Mouse (Mus musculus) embryonic fibroblast, embryonic 13.5 days (primary cell): ENCODE data around the gene Atp2a2. TPM values are rescaled to one million over a fixed set of nuclear protein-coding genes. Genes with fewer than 3 reads are reported as not detected.
"Not testable (repeated sequence)": the region's sequence is repeated elsewhere in the genome, so short reads cannot be mapped to it uniquely, and the experiment has no call there.

Experiments
- H3K27ac ChIP-seq: 2 replicates; pipeline ENCODE4 v1.5.1; 2012; ENCODE audit warnings: low read length, control low read depth, inconsistent platforms; ENCODE audit not compliant: insufficient read depth
- H3K4me1 ChIP-seq: 2 replicates; pipeline ENCODE4 v1.6.1; 2011; ENCODE audit warnings: low read length; ENCODE audit not compliant: control insufficient read depth, insufficient read depth
- H3K4me3 ChIP-seq: 2 replicates; pipeline ENCODE4 v1.5.1; 2011; ENCODE audit warnings: mild to moderate bottlenecking, control low read depth, low read length; ENCODE audit not compliant: insufficient read depth
- CTCF ChIP-seq: IDR thresholded peaks from 2 replicates; pipeline ENCODE4 v1.5.1; 2011; ENCODE audit warnings: mild to moderate bottlenecking, control low read depth, low read length, moderate library complexity, borderline replicate concordance; ENCODE audit not compliant: insufficient read depth
- POLR2A ChIP-seq: IDR thresholded peaks from 2 replicates; pipeline ENCODE4 v1.6.1; 2011; ENCODE audit warnings: low read depth, mild to moderate bottlenecking, control low read depth, low read length, moderate library complexity
- polyA plus RNA-seq: library from polyadenylated mRNA; stranded (reverse); fragments of >200 nt; gene quantifications from 2 replicates; pipeline ENCODE4 v1.2.4, GENCODE M21; 2011; ENCODE audit warnings: low read depth; ENCODE audit not compliant: missing spikeins, insufficient read length

Atp2a2 gene
- polyA plus RNA-seq, 1 experiment: 176 TPM

- Histone ChIP-seq H3K27ac (no peak overlapping the region), H3K4me1 (no peaks in the 10 kb centered on the region), H3K4me3 (no peak overlapping the region)
- TF ChIP-seq POLR2A: no peak
- no peak for TF ChIP-seq CTCF
Observed at GRCm38 (mm10) chr5:122458066-122458465, 44.0 kb downstream of the Atp2a2 start.

- not testable (repeated sequence) for H3K27ac ChIP-seq, H3K4me1 ChIP-seq, H3K4me3 ChIP-seq
Observed at GRCm38 (mm10) chr5:122457054-122457453, 45.0 kb downstream of the Atp2a2 start.

GRCm38 (mm10) chr5:122455584-122455983, 46.4 kb downstream of the Atp2a2 start:
- no peak for TF ChIP-seq CTCF
- no peak for TF ChIP-seq POLR2A
- no peak overlapping the region for H3K4me3 ChIP-seq
- H3K27ac ChIP-seq: no peak overlapping the region
- no peaks in the 10 kb centered on the region for H3K4me1 ChIP-seq

GRCm38 (mm10) chr5:122454883-122455282, 47.1 kb downstream of the Atp2a2 start:
- no peak overlapping the region for H3K4me3 ChIP-seq
- H3K27ac ChIP-seq: no peak overlapping the region
- TF ChIP-seq POLR2A (no peak), CTCF (no peak)
- H3K4me1 ChIP-seq: no peaks in the 10 kb centered on the region

- no peak for TF ChIP-seq CTCF
- no peak for TF ChIP-seq POLR2A
- Histone ChIP-seq H3K27ac (no peak overlapping the region), H3K4me3 (no peak overlapping the region), H3K4me1 (no peaks in the 10 kb centered on the region)
Observed at GRCm38 (mm10) chr5:122454442-122454841, 47.6 kb downstream of the Atp2a2 start.

GRCm38 (mm10) chr5:122453188-122453587, 48.8 kb downstream of the Atp2a2 start:
- TF ChIP-seq POLR2A (no peak), CTCF (no peak)
- no peaks in the 10 kb centered on the region for H3K4me1 ChIP-seq
- no peak overlapping the region for H3K4me3 ChIP-seq
- H3K27ac ChIP-seq: no peak overlapping the region

GRCm38 (mm10) chr5:122452194-122452593, 49.8 kb downstream of the Atp2a2 start:
- no peak overlapping the region for H3K27ac ChIP-seq
- TF ChIP-seq POLR2A (no peak), CTCF (no peak)
- no peaks in the 10 kb centered on the region for H3K4me1 ChIP-seq
- no peak overlapping the region for H3K4me3 ChIP-seq

- Histone ChIP-seq H3K27ac (no peak overlapping the region), H3K4me3 (no peak overlapping the region), H3K4me1 (no peaks in the 10 kb centered on the region)
- TF ChIP-seq POLR2A (no peak), CTCF (no peak)
Observed at GRCm38 (mm10) chr5:122451324-122451723, 50.7 kb downstream of the Atp2a2 start.

GRCm38 (mm10) chr5:122450913-122451317, 51.1 kb downstream of the Atp2a2 start:
- Histone ChIP-seq H3K4me1 (no peaks in the 10 kb centered on the region), H3K4me3 (no peak overlapping the region), H3K27ac (no peak overlapping the region)
- no peak for TF ChIP-seq CTCF
- no peak for TF ChIP-seq POLR2A

GRCm38 (mm10) chr5:122449946-122450345, 52.1 kb downstream of the Atp2a2 start:
- no peak for TF ChIP-seq CTCF
- TF ChIP-seq POLR2A: no peak
- Histone ChIP-seq H3K4me1 (no peaks in the 10 kb centered on the region), H3K4me3 (no peak overlapping the region), H3K27ac (no peak overlapping the region)

- no peak overlapping the region for H3K4me3 ChIP-seq
- TF ChIP-seq CTCF (no peak), POLR2A (no peak)
- H3K4me1 ChIP-seq: no peaks in the 10 kb centered on the region
- no peak overlapping the region for H3K27ac ChIP-seq
Observed at GRCm38 (mm10) chr5:122448869-122449268, 53.2 kb downstream of the Atp2a2 start.
